Mouse (Mus musculus): ENCODE measurements around the gene Prkag2.

Prkag2 gene

DNA sequence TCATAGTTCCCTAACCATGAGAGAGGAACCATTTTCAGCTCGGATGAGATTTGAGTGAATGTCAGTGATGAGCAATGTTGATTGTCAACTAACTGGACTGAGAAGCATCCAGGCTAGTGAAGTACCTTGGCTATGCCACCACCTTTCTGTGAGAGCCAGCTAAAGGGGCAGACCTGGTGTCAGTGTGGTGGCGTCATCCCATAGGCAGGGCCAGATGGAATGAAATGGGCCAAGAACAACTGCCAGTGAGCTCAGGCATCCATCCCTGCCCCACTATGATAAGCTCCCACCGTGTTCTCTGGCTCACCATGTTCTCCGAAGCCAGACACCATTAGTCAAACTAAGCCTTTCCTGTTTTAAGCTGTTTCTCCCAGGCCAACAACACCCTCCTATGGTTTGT, 183.9 kb downstream of the Prkag2 start:
- no peak for DNase-seq (ENCODE audit: low spot score)

DNA sequence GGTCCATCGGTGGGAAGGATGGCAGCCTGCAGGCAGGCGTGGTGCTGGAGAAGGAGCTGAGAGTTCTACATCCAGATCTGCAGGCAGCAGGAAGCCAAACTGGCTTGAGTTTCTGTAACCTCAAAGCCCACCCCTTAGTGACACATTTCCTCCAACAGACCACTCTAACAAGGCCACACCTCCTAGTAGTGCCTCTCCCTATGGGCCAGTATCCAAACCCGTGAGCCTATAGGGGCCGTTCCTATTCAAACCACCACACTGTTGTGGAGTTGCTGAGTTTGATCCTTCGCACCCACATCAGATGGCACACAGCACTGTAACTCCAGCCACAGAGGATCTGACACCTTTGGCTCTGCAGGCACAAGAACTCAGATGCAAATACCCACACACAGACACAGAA, 185.3 kb downstream of the Prkag2 start:
- no peak for DNase-seq (ENCODE audit: low spot score)

DNA sequence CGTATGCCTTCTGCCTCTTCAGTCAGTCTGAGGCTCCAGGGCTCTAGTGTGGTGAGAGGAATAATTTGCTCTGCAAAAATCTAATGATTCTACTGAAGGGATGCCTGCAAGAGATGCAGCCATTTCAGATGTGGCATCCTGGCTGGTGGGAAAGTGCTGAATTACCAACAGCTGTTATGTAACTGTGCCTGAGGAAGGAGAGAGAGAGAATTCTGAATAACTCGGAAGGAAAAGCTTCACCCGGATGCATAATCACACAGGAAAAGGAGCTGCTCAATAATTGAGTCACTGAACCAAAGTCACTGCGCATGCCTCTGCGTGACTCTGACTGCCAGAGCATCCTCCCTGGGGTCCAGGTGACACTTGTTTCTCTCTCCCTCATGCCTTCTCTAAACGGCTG, 186.8 kb downstream of the Prkag2 start:
- DNase-seq (ENCODE audit: low spot score) = no peak

DNA sequence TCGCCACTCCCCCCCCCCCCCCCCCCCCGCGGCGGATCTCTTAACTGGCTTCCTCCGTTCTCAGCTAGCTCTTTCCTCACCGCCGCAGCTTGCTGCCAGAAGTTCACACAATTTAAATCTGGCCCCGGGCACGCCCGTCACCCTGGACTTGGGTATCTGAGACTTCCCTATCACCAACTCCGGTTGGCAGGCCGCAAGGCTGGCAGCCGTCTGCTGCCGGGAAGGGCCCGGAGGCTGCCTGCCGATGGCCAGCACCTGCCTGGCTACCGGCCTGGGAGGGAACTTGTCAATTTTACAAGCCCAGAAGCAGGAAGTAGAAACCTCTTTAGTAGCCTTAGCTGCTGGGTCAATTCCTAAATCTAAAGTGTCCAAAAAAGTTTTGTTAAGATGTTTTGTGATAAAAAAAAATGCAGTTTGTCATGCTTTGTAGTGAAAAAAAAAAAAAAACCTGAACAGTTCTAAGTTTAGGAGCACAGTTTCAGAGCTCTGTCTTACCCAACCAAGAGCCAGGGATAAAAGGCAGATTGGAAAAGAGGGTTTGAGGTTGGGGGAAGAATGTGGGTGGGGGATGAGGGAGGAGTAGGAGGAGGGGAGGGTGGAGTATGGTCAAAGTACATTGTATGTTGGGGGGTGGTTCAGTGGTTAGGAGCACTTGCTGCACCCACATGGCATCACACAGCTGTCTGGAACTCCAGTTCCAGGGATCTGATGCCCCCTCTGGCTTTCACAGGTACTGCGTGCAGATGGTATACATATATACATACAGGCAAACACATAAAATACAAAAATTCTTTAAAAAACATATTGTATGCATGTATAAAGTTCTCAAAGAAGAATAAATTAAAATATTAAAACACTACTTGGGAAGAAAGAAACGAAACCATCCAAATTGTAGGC, 191.4 kb downstream of the Prkag2 start:
- DNase-seq (ENCODE audit: low spot score) = peak; percentile 49

DNA sequence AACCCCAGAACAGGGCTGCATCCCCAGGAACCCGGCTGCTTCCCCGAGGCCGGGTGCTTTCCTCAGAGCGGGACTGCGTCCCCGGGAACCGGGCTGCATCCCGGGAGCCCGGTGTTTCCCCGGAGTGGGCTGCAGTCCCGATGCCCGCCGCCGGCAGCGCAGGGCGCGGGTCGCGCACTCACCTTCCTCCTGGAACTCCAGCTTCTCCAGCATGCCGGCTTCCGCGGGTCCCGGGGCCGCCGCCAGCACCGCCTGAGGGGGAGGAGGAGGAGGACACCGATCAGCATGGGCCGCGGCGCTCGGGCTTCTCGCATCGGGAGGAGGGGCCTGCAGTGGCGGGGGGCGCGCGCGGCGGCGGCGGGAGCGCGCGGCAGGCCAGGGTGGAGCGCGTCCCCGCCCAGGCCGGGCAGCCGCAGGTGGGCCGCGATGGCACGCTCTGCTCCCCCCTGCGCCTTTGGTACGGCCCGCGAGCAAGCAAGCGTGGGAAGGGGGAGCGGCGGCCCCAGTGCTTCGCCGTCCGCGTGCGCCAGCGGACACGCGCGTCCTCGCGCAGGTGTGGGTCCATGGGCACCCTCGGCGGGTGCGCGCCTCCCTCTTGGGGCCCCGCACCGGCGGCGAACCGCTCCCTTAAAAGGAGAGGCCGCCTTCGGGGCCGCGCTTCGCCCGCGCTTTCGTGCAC, 192.2 kb downstream of the Prkag2 start:
- peak; percentile 77 for DNase-seq (ENCODE audit: low spot score)

DNA sequence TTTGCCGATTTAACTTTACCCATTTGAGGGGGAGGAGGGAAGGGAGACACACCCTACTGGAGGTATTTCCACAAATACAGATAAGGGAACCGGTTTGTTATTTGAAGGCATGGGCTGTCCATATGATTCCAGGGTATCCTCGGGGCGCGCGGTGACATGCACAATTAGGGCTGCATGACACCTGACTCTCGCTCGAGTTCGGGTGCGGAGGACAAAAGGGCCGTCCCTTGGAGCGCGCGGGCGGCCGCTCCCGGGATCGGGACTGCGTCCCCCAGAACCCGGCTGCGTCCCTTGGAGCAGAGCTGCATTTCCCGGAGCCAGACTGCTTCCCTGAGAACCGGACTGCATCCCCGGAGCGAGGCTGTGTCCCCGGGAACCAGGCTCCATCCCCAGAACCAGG, 192.7 kb downstream of the Prkag2 start:
- no peak for DNase-seq (ENCODE audit: low spot score)

DNA sequence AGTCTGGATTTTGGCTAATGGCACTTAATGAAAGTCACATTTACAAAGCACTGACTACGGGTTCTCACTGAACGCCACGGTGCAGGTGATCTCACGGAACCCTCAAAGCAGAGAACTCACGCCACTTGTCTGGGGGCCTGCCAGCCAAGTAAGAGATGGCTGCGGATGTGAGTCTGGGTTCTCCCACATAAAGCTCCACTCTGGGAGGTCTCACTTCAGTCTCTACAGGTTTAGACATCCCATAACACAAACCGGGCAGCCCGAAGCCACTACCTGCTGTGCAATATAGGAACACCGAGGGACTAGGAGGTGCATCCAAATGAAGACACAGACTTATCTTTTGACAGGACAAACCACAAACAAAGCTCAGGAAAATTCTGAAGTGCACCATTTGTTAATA, 193.6 kb downstream of the Prkag2 start:
- no peak for DNase-seq (ENCODE audit: low spot score)

DNA sequence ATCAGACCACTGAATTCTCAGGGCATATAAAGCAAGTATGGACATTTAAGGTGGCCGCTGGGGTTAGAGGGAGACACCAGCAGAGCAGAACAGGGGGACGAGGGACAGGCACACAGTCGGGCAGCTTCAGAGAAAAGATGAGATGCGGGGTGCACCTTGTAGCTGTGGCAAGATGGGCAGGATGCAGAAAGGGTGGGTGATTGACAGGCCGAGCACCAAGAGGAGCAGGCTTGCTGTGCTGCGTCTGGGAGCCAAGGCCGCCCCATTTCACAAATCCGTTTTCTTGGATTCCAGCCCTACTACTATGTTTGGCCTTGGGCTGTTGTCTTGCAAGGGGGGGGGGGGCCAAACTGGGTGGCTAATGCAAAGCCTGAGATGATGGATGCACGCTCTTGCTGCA, 195.5 kb downstream of the Prkag2 start:
- DNase-seq (ENCODE audit: low spot score) = no peak

DNA sequence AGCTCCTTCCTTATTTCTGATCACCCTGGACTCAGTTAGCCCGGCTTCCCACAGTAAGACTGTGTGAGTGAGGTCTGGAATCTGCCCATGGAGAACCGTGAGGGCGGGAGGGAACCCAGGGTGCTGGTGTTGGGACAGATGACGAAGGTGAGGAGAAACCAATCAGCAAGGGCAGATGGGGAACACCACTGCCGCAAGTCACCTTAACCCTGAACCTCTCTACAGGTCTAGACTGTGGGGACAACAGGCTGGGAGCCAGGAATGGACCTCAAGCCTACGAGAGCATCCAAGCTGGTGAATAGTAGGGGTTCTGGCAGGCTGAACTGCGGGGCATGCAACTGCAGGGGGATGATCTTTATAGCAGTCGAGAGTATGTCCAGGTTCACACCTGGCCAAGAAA, 196.0 kb downstream of the Prkag2 start:
- no peak for DNase-seq (ENCODE audit: low spot score)

DNA sequence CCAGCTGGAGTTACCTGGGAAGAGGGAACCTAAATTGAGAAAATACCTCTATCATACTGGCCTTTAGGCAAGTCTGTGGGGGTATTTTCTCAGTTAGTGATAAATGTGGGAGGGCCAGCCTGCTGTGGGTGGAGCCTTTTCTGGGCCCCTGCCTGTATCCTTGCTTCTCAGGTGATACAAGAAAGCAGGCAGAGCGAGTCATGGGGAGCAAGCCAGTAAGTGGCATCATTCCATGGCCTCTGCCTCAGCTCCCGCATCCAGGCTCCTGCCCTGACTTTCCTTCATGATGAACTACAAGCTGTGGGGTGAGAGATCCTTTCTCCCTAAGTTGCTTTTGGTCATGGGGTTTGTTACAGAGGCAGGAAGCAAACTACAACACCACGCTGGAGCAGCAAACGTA, 196.4 kb downstream of the Prkag2 start:
- no peak for DNase-seq (ENCODE audit: low spot score)

DNA sequence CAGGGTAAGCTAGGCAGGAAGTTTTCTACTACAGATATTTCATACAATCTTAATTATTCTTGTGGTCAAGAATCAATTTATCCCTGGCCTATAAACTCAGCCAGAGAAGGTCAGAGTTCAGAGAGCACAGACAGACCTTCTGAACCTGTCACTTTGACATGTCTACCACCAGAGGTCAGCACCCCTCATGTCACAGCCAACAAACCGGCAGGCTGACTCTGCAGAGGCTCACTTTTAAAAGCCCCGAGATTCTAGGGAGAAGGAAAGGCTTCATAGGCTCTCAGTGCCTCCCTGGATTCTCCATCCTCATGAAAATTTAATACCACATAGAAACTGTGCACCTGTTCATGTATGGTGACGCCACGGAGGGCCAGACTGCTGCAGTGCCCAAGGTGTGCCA, 197.6 kb downstream of the Prkag2 start:
- no peak for DNase-seq (ENCODE audit: low spot score)

DNA sequence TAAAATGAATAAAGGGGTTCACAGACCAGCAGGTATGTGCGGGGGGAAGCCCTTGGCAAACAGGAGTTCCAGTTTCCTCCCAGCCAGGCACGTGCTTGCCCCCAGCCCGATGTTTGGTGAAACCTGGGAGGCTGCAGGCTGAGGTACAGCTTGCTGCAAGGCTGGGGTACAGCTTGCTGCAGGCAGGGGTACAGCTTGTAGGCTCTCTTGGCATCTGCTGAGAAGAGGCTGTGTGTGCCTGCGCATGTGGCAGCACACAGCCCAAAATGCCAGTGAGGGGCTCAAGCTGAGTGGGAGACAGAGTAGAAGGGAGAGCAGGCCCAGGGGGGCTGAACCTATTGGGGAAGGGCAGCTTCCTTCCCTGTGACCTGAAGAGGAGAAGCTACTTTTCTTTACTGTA, 204.8 kb downstream of the Prkag2 start:
- no peak for DNase-seq (ENCODE audit: low spot score)

DNA sequence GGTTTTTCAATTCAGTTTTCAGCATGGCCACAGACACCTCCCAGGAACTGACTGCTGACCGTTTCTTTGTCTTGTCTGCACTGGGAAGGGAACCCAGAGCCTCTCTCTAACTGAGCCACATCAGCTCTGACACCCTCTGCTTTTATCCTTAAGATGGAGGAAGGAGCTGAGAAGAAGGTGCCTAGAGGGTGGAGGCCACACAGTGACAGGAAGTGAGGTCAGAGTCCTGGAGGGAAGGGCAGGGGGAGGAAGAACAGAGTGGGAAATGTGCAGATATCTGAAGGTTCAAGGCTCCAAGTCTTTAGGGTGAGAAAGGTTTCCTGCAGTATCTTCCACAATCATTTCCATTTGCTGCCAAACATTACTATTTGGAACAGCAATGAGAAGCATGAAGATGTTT, 205.6 kb downstream of the Prkag2 start:
- no peak for DNase-seq (ENCODE audit: low spot score)

DNA sequence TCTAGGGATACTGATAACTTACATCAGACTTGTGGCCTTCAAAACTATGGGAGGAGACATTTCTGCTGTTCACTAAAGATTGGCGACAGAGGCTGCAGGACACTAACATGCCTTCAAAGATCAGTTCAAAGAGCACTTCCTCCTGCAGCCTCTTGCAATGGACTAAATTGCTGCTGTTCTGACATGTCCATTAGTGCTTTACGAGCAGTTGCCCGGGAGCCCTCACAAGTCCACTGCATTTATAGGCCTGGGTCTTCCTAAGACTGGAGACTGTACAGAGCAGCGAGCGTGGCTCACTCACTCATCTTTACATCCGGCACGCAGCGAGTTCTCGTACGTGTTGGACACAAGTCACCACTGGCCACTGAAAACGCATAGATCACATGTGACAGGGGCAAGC, 208.0 kb downstream of the Prkag2 start:
- no peak for DNase-seq (ENCODE audit: low spot score)

DNA sequence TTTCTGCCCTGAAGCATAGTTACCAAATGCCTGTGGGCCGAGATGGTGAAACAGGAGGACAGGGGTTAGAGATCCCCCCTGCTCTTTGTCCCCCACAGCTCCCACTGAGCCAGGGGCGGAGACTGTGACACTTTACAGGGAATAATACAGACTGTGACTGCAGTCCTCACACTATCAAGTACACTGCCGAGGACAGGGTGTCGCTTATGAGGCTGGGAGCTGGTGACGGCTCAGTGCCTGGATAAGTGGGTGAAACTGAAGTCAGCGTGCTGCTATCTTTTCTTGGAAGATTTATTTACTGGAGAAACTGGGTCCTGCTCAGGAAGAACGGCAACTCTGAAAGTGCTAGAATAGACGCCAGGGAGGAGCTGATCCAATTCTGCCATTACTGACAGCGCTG, 210.6 kb downstream of the Prkag2 start:
- DNase-seq (ENCODE audit: low spot score) = no peak

DNA sequence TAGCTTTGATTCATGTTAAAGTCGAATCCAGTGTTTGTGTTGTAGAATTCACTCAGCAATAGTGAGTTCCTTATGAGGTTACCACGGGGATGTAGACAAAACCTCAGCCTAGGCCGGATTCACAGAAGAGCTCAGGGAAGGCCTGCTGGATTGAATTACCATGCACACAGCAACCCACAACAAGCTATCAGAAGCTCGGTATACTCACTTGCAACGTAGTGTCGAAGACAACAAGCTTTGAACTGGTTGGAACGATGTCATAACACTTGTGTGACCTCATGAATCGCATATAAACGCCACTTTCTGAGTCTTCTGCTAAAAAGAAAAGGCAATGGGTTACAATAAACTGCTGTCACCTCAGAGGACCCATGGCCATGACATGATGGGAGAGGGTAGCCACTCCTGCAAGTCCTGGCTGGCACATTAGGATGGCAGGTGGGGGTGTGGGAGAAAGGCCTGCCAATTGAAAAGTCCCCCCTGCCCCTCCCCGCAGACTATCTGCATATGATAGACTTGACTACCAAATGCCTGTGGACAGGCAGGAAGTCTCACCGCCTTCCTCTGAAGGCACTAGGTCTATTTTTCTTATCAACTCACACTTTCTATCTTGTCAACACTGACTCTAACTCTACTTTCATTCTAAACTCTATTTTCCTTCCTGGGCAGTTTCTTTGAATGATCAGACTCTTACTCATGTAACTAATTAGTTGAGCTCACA, 211.4 kb downstream of the Prkag2 start:
- no peak for DNase-seq (ENCODE audit: low spot score)

DNA sequence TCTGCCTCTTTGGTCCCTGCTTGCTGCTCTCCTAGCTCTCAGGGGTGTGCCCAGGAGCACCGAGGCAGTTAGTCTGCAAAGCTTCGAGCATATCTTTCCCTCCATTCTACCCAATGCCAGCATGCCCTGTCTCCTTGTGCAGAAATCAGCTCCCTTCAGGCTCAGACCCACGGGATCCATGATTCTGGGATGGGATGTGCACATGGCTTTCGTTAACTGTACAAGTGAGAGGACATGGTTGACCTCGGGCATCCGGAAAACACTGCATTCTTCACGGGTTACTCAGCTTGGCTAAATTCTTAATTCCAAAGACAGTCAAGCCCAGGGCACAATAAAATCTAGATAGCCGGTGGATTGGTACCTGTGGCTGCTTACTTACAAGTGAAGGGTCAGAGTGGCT, 213.2 kb downstream of the Prkag2 start:
- DNase-seq (ENCODE audit: low spot score) = no peak

DNA sequence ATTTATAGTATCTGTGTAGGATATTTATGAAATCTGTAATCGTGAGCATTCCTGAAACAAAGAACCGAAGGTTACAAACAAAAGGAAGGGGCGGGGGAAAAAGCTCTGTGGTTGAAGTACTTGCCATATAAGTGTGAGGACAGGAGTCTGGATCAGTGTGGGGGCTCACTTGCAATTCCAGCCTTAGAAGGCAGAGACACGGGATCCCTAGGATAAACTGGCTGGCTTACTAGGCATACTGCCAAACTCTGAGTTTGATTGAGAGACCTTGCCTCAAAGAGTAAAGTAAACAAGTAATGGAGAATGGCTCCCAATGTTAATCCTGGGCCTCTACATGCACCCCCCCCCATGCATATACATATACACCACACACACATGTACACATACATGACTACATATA, 221.7 kb downstream of the Prkag2 start:
- DNase-seq (ENCODE audit: low spot score) = no peak

DNA sequence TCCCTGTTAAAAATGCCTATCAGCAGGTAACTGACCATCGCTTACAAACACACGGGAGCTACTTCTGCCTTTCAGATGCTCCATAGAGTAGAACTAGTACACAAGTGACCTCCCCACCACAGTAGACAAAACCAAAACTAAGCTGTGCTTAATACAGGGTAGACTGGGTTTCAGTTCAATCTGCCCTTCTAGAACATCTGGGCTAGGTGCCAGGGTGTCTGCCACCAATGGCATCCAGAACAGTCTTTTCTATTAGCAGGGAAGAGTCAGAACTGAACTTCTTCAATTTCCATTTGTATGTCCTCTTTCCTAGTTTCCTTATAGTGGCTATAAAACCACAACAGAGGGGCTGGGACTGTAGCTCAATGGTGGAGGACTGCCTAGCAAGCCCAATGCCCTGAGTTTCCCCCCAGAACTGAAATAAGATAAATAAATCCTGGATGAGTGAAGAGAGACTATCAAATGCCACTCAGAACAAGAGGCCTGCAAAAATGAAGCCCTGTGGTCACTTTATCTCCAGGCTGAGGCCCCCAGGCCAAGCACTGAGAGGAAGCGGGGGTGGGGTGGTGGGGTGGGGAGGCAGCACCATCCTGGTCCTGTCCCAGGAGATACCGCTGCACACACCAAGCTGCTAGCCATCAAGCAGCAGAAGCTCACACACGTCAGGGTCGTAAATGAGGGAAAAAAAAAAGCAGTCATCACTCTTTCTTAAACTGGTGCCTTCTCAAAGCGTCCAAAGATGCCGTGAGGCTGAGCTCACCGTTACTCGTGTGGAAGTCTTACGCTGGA, 222.4 kb downstream of the Prkag2 start:
- DNase-seq (ENCODE audit: low spot score) = no peak

DNA sequence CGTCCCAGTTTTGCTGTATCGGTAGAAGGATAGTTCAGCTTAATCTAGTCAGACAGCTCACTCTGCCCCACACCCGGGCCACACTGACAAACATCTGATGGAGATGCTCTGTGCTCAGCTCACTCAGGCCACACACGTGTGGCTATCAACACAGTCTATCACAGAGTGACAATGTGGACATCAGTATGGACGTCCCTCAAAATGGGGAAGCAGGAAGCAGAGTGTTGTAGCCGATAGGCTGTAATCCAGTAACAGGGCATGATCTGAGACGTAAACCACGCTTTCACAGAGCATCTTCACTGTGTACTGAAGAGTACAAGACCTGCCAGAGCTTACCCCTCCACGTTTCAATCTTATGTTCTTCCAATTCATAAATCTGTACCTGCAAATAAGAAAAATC, 223.8 kb downstream of the Prkag2 start:
- DNase-seq (ENCODE audit: low spot score) = no peak

DNA sequence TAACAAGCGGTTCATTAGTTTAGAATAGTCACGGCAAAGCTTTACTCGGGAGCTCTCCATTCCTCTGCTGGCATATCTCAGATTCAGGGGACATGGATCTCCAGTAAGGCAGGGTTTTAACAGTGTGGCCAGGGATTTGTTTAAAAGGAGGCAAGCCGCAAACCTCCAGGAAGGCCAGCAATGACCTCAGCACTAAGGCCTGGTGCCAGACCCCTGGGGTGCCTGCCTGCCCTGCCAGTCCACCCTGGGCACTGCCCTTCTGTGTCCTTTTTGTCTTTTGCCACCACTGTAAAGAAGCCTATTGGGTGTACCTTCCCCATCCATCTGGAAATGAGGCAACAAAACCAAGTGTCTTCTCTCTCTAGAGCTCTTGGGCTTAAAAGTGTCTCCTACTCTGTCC, 226.3 kb downstream of the Prkag2 start:
- DNase-seq (ENCODE audit: low spot score) = no peak

DNA sequence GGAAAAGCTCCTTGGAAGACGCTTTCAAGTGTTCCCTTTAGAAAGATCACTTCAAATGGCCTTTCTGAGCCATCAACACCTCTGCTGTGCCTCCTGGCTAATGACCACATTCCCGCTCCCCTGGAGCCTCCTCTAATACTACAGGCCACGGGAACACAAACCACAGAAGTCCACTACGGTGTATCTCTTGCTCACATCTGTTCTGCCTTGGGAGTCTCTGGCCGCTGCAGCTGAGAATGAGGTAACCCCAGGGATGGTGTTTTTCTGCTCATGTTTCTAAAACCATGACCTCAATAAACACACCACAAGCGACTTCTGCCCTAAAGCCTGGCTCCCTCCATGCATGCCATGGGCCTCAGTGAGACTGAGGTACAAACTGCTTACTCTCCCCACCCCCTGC, 227.2 kb downstream of the Prkag2 start:
- no peak for DNase-seq (ENCODE audit: low spot score)
